Mouse (Mus musculus) kidney, adult 2 months (tissue): Measurements from ENCODE around the gene Tnfsf9. TPM values are rescaled to one million over a fixed set of nuclear protein-coding genes. Genes with fewer than 3 reads are reported as not detected.

Experiments used
- DNase-seq: peaks from one replicate; pipeline ENCODE4 v3.0.0; 2021
- H3K27ac ChIP-seq: fragments of 200-500 bp; 2 replicates; pipeline ENCODE4 v1.5.1; 2012; ENCODE audit warnings: low read depth, low read length, control low read depth, inconsistent platforms; ENCODE audit not compliant: insufficient read depth
- H3K27me3 ChIP-seq: fragments of 200-500 bp; replicated peaks from 2 replicates; pipeline ENCODE4 v1.6.1; 2012; ENCODE audit warnings: mild to moderate bottlenecking, moderate library complexity, low read length, inconsistent platforms; ENCODE audit not compliant: control insufficient read depth, insufficient read depth
- H3K36me3 ChIP-seq: fragments of 200-500 bp; 2 replicates; pipeline ENCODE4 v1.6.1; 2012; ENCODE audit warnings: mild to moderate bottlenecking, moderate library complexity, low read length, inconsistent platforms; ENCODE audit not compliant: control insufficient read depth, insufficient read depth
- H3K4me1 ChIP-seq: fragments of 200-500 bp; 2 replicates; pipeline ENCODE4 v1.6.1; 2011; ENCODE audit warnings: low read length; ENCODE audit not compliant: control insufficient read depth, insufficient read depth
- H3K4me3 ChIP-seq: fragments of 200-500 bp; 2 replicates; pipeline ENCODE4 v1.5.1; 2011; ENCODE audit warnings: mild to moderate bottlenecking, low read depth, low read length, control low read depth; ENCODE audit not compliant: insufficient read depth
- CTCF ChIP-seq: fragments of 200-500 bp; conservative IDR thresholded peaks from 2 replicates; pipeline ENCODE4 v1.5.1; 2011; ENCODE audit warnings: low read depth, mild to moderate bottlenecking, control low read depth, low read length, moderate library complexity, mixed read lengths; ENCODE audit not compliant: insufficient read depth, insufficient read length
- POLR2A ChIP-seq: fragments of 200-500 bp; IDR thresholded peaks from one replicate; pipeline ENCODE4 v1.6.1; 2011; ENCODE audit warnings: low read depth, low read length, control low read depth
- WGBS: fragments of 180-500 bp; shearing (Covaris S2); methylation state at CpG from one replicate; pipeline ENCODE4 v1.1.7; 2018; 5-methylcytosine and 5-hydroxymethylcytosine counted together
- polyA plus RNA-seq: library from polyadenylated mRNA; depleted of rRNA; stranded (reverse); fragments of >200 nt; gene quantifications from 2 replicates; pipeline ENCODE4 v1.2.3, GENCODE M21; 2012

Tnfsf9 gene
- polyA plus RNA-seq, 1 experiment, result 1.6 TPM

- TF ChIP-seq POLR2A, result no peak
- TF ChIP-seq CTCF, result no peak
- Histone ChIP-seq H3K4me3 (peak overlapping the region; percentile 24; the same call in 1 of the 2 replicates), H3K4me1 (no peaks in the 10 kb centered on the region), H3K27me3 (no peaks in the 10 kb centered on the region), H3K36me3 (no peaks in the 10 kb centered on the region), H3K27ac (no peak overlapping the region)
- peak; percentile 69 for DNase-seq
- WGBS, result 3% methylated on average over 19 of the region's 19 CpGs
Observed at GRCm38 (mm10) chr17:57095855-57096622, 9.1 kb upstream of the Tnfsf9 start.

- no peak for TF ChIP-seq POLR2A
- peak; percentile 85 for TF ChIP-seq CTCF
- Histone ChIP-seq H3K4me3 (peak overlapping the region; percentile 24; the same call in 1 of the 2 replicates), H3K27ac (no peak overlapping the region), H3K36me3 (no peaks in the 10 kb centered on the region), H3K4me1 (no peaks in the 10 kb centered on the region), H3K27me3 (no peaks in the 10 kb centered on the region)
- peak; percentile 80 for DNase-seq
- under 1% methylated on average over 11 of the region's 11 CpGs for whole genome bisulfite sequencing
Observed at GRCm38 (mm10) chr17:57096623-57096920, 8.6 kb upstream of the Tnfsf9 start.

- H3K4me3 ChIP-seq, result no peak overlapping the region
- no peaks in the 10 kb centered on the region for H3K36me3 ChIP-seq
- H3K27ac ChIP-seq, result no peak overlapping the region
- no peaks in the 10 kb centered on the region for H3K27me3 ChIP-seq
- no peaks in the 10 kb centered on the region for H3K4me1 ChIP-seq
- no peak for DNase-seq
- TF ChIP-seq POLR2A (no peak), CTCF (no peak)
- WGBS, result 83% methylated on average over 5 of the region's 5 CpGs
Observed at GRCm38 (mm10) chr17:57098321-57098720, 6.8 kb upstream of the Tnfsf9 start.

- Histone ChIP-seq H3K4me1 (no peaks in the 10 kb centered on the region), H3K27me3 (no peaks in the 10 kb centered on the region), H3K4me3 (no peak overlapping the region), H3K36me3 (no peaks in the 10 kb centered on the region), H3K27ac (no peak overlapping the region)
- DNase-seq, result no peak
- WGBS, result 17% methylated on average over 10 of the region's 10 CpGs
- no peak for TF ChIP-seq POLR2A
- TF ChIP-seq CTCF, result no peak
Observed at GRCm38 (mm10) chr17:57099629-57100325, 5.3 kb upstream of the Tnfsf9 start.

- Histone ChIP-seq H3K4me1 (no peaks in the 10 kb centered on the region), H3K27me3 (0 out of 2 replicates have a peak, but pooled peaks cover 2% of the 10 kb centered on the region), H3K4me3 (no peak overlapping the region), H3K27ac (no peak overlapping the region), H3K36me3 (no peaks in the 10 kb centered on the region)
- no peak for DNase-seq
- 89% methylated on average over 2 of the region's 2 CpGs for WGBS
- TF ChIP-seq POLR2A, result no peak
- no peak for TF ChIP-seq CTCF
Observed at GRCm38 (mm10) chr17:57102276-57102675, 2.8 kb upstream of the Tnfsf9 start.

- DNase-seq, result no peak
- TF ChIP-seq POLR2A (no peak), CTCF (no peak)
- Histone ChIP-seq H3K4me1 (no peaks in the 10 kb centered on the region), H3K4me3 (peak overlapping the region; percentile 91; the same call in 1 of the 2 replicates), H3K27me3 (0 out of 2 replicates have a peak, but pooled peaks cover 2% of the 10 kb centered on the region), H3K27ac (no peak overlapping the region), H3K36me3 (no peaks in the 10 kb centered on the region)
- WGBS, result 56% methylated on average over 4 of the region's 4 CpGs
Observed at GRCm38 (mm10) chr17:57104496-57104895, 629 bp upstream of the Tnfsf9 start.

- Histone ChIP-seq H3K27ac (no peak overlapping the region), H3K4me1 (no peaks in the 10 kb centered on the region), H3K27me3 (0 out of 2 replicates have a peak, but pooled peaks cover 2% of the 10 kb centered on the region), H3K4me3 (0 out of 2 replicates have a peak overlapping the region, but pooled peaks have one; percentile 91), H3K36me3 (no peaks in the 10 kb centered on the region)
- DNase-seq, result no peak
- 35% methylated on average over 9 of the region's 9 CpGs for WGBS
- TF ChIP-seq POLR2A (no peak), CTCF (no peak)
Observed at GRCm38 (mm10) chr17:57106035-57106368, 877 bp downstream of the Tnfsf9 start.
